Mouse (Mus musculus): ENCODE measurements around the gene Nfkbia. TPM values are rescaled to one million over a fixed set of nuclear protein-coding genes. Genes with fewer than 3 reads are reported as not detected.
A peak's percentile ranks its signal among the peaks of the same experiment; 100 is the strongest.

Gene Nfkbia
- 171 and 272 TPM in 2 replicates for polyA plus RNA-seq (2012; rRNA removed)

GRCm38 (mm10) chr12:55492184-55492898, at the start of gene Nfkbia:
Nfkbia (minus strand) TSS chr12:55492647.
- under 1% methylated on average over 57 of the region's 58 CpGs for WGBS
- Histone ChIP-seq H3K36me3 (ENCODE audit: control insufficient read depth, insufficient read depth, low read length) (peaks cover 39% of the 10 kb centered on the region), H3K4me3 (ENCODE audit: low read depth, low read length) (peak within 1 kb of the TSS; percentile 92), H3K27ac (ENCODE audit: insufficient read depth, low read depth, low read length) (peak within 1 kb of the TSS; percentile 100), H3K27me3 (ENCODE audit: control insufficient read depth, insufficient read depth, low read length) (no peaks in the 10 kb centered on the region), H3K4me1 (ENCODE audit: control insufficient read depth, insufficient read depth, insufficient read length, low read length) (peaks cover 18% of the 10 kb centered on the region)
- peak; percentile 99 for TF ChIP-seq POLR2A (IDR thresholded peaks at IDR 0.05; ENCODE audit: low read depth, low read length)
- TF ChIP-seq CTCF (IDR thresholded peaks at IDR 0.05; ENCODE audit: extremely low read depth, insufficient read length, insufficient replicate concordance, low read depth, low read length): peak; percentile 2; the same call in 1 of the 2 replicates

- WGBS: 65% methylated on average over 8 of the region's 8 CpGs
- Histone ChIP-seq H3K36me3 (ENCODE audit: control insufficient read depth, insufficient read depth, low read length) (no peaks in the 10 kb centered on the region), H3K4me1 (ENCODE audit: control insufficient read depth, insufficient read depth, insufficient read length, low read length) (no peaks in the 10 kb centered on the region), H3K27ac (ENCODE audit: insufficient read depth, low read depth, low read length) (no peak overlapping the region), H3K4me3 (ENCODE audit: low read depth, low read length) (no peak overlapping the region), H3K27me3 (ENCODE audit: control insufficient read depth, insufficient read depth, low read length) (peaks cover 12% of the 10 kb centered on the region; the same call in 1 of the 2 replicates)
- TF ChIP-seq CTCF (IDR thresholded peaks at IDR 0.05; ENCODE audit: extremely low read depth, insufficient read length, insufficient replicate concordance, low read depth, low read length) (no peak), POLR2A (IDR thresholded peaks at IDR 0.05; ENCODE audit: low read depth, low read length) (no peak)
Measured at GRCm38 (mm10) chr12:55539157-55539556, 46.7 kb upstream of the Nfkbia start.

- H3K36me3 ChIP-seq (ENCODE audit: control insufficient read depth, insufficient read depth, low read length): no peaks in the 10 kb centered on the region
- no peak overlapping the region for H3K4me3 ChIP-seq (ENCODE audit: low read depth, low read length)
- peaks cover 12% of the 10 kb centered on the region; the same call in 1 of the 2 replicates for H3K27me3 ChIP-seq (ENCODE audit: control insufficient read depth, insufficient read depth, low read length)
- WGBS: 75% methylated on average over 1 of the region's 1 CpGs
- H3K27ac ChIP-seq (ENCODE audit: insufficient read depth, low read depth, low read length): no peak overlapping the region
- H3K4me1 ChIP-seq (ENCODE audit: control insufficient read depth, insufficient read depth, insufficient read length, low read length): no peaks in the 10 kb centered on the region
- TF ChIP-seq POLR2A (IDR thresholded peaks at IDR 0.05; ENCODE audit: low read depth, low read length) (no peak), CTCF (IDR thresholded peaks at IDR 0.05; ENCODE audit: extremely low read depth, insufficient read length, insufficient replicate concordance, low read depth, low read length) (no peak)
Measured at GRCm38 (mm10) chr12:55538328-55538971, 46.0 kb upstream of the Nfkbia start.

- H3K27ac ChIP-seq (ENCODE audit: insufficient read depth, low read depth, low read length): no peak overlapping the region
- 56% methylated on average over 7 of the region's 7 CpGs for WGBS
- TF ChIP-seq POLR2A (IDR thresholded peaks at IDR 0.05; ENCODE audit: low read depth, low read length) (no peak), CTCF (IDR thresholded peaks at IDR 0.05; ENCODE audit: extremely low read depth, insufficient read length, insufficient replicate concordance, low read depth, low read length) (no peak)
- no peaks in the 10 kb centered on the region for H3K36me3 ChIP-seq (ENCODE audit: control insufficient read depth, insufficient read depth, low read length)
- H3K4me1 ChIP-seq (ENCODE audit: control insufficient read depth, insufficient read depth, insufficient read length, low read length): no peaks in the 10 kb centered on the region
- no peak overlapping the region for H3K4me3 ChIP-seq (ENCODE audit: low read depth, low read length)
- H3K27me3 ChIP-seq (ENCODE audit: control insufficient read depth, insufficient read depth, low read length): peaks cover 12% of the 10 kb centered on the region; the same call in 1 of the 2 replicates
Measured at GRCm38 (mm10) chr12:55537742-55538141, 45.3 kb upstream of the Nfkbia start.

- H3K4me3 ChIP-seq (ENCODE audit: low read depth, low read length): no peak overlapping the region
- H3K27me3 ChIP-seq (ENCODE audit: control insufficient read depth, insufficient read depth, low read length): peaks cover 12% of the 10 kb centered on the region; the same call in 1 of the 2 replicates
- H3K36me3 ChIP-seq (ENCODE audit: control insufficient read depth, insufficient read depth, low read length): no peaks in the 10 kb centered on the region
- TF ChIP-seq CTCF (IDR thresholded peaks at IDR 0.05; ENCODE audit: extremely low read depth, insufficient read length, insufficient replicate concordance, low read depth, low read length) (no peak), POLR2A (IDR thresholded peaks at IDR 0.05; ENCODE audit: low read depth, low read length) (no peak)
- H3K4me1 ChIP-seq (ENCODE audit: control insufficient read depth, insufficient read depth, insufficient read length, low read length): no peaks in the 10 kb centered on the region
- WGBS: 11% methylated on average over 14 of the region's 14 CpGs
- no peak overlapping the region for H3K27ac ChIP-seq (ENCODE audit: insufficient read depth, low read depth, low read length)
Measured at GRCm38 (mm10) chr12:55536537-55537135, 44.2 kb upstream of the Nfkbia start.

GRCm38 (mm10) chr12:55526983-55527752, 34.7 kb upstream of the Nfkbia start:
- no peak overlapping the region for H3K4me3 ChIP-seq (ENCODE audit: low read depth, low read length)
- H3K27ac ChIP-seq (ENCODE audit: insufficient read depth, low read depth, low read length): no peak overlapping the region
- no peaks in the 10 kb centered on the region; the same call in 1 of the 2 replicates for H3K27me3 ChIP-seq (ENCODE audit: control insufficient read depth, insufficient read depth, low read length)
- no peaks in the 10 kb centered on the region for H3K36me3 ChIP-seq (ENCODE audit: control insufficient read depth, insufficient read depth, low read length)
- TF ChIP-seq POLR2A (IDR thresholded peaks at IDR 0.05; ENCODE audit: low read depth, low read length) (no peak), CTCF (IDR thresholded peaks at IDR 0.05; ENCODE audit: extremely low read depth, insufficient read length, insufficient replicate concordance, low read depth, low read length) (no peak)
- WGBS: 65% methylated on average over 15 of the region's 15 CpGs
- H3K4me1 ChIP-seq (ENCODE audit: control insufficient read depth, insufficient read depth, insufficient read length, low read length): no peaks in the 10 kb centered on the region
